Mouse (Mus musculus) cerebellum, adult (tissue): ENCODE measurements around the gene Sema7a.

Source experiments
- ATAC-seq: cut with Nextera tagmentation; 2 replicates; pipeline ENCODE4 v1.9.2; 2017; ENCODE audit warnings: mild to moderate bottlenecking, moderate library complexity, mixed read lengths; ENCODE audit not compliant: insufficient number of reproducible peaks, low FRiP score, low TSS enrichment

Sema7a gene

DNA sequence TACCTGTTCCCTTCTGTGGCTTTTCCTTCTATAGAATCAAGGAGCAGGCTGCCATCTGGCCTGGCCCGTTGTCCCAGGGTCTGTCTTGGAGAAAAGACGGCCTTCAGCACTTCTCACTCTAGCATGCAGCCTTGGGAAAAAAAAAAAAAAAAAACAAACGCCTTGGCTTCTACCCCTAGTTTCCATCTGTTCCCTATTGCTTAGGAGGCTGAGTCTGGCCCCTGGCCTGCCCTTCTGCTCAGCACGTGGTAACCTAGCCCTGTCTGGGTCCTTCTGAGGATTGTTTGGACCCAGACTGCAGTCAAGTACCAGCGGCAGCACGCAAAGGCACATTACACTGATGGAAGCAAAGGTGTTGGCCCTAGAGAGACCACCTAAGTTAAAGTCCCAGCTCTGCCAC is 2.3 kb upstream of the Sema7a start:
- peak; percentile 32; the same call in 1 of the 2 replicates for ATAC-seq

DNA sequence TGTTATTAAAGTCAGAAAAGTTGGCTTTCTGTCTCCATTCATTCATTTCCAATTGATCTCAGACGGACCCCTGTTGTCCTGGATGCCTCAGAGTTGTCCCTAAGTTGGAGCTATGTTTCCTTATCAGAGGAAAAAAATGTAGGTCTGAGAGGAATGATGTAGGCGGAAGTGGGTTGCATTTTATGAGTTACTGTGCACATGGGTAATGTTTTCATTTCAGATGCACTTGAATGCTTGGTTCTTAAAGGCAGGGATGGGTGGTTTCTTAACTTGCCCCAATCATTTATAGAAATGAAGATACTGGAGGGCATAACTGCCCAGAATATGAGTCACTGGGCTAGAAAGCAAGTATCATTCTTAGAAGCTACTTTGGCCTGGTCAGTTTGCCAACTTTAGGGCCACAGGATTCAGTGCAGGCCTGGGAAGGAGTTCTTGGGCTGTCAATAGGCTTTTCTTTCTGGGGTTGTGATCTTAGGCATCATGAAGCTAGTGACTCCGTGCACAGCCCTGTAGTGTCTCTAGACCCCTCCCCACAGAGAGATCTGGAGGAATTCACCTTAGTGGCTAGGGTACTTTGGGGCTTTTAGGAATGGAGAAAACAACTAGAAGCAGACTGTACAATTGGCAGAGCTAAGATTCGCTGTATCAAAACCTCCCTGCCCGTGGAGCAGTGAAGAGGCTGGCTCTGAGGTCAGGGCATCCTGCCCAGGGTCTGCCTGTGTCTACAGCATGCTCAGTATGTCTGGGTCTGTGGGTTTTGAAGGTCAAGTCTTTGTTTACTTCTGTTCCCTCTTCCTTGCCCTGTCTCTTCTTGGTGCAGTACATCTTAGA is 1.5 kb upstream of the Sema7a start:
- no peak for ATAC-seq

DNA sequence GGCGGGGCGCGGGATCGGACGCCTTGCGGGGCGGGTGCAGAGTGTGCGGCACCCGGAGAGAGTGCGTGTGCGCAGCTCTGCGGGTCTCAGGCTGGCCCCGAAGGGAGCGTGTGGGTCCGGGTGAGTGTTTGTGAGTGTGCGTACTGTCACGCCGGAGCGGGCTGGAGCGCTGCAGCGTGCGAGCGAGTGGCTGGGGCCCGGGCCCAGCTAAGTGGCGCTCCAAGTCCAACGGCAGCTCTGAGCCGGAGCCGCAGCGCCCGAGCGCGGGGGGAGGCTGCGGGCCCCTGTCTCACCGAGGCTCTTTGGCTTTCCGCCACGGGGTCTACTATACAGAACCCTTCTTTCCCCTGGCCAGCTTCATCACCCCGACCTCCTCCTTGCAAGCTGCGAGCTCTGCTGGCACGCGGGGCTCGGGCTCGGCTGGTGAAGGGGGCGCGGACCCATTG is 460 bp downstream of the Sema7a start:
- peak; percentile 3; the same call in 1 of the 2 replicates for ATAC-seq

DNA sequence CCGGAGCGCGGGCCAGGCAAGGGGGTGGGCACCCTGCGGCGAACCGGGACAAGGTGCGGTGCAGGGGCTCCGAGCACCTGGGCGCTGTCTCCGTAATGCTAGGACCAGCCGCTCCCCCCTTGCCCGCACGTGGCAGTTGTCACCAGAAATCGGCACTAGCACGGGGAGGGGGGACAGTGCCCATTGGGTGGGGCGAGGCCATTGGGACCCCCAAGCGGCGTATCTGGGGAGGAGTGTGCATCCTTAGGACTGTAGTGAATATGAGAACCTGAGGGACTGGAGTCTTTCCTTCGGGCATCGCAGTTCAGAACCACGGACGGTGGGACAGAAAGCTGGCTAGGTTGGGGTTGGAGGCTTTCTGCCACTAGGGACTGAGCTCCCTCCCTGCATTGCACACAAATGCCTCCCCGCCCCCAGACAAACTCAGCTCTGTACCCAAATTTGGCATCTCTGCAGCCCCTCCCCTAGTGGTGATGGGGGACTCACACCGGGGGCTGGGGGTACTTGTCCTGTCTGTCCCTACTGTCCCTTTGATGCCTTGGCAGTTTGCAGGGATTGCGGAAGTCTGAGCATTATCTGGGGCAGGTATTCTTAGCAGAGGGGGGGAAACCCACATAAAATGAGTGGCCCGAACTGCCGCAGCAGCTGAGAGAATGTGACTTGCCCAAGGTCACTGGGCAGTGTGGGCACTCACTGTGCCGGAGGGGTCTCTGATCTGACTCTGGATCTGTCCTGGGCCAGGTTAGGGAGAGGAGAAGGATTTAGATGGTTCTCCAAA is 1.1 kb downstream of the Sema7a start:
- no peak for ATAC-seq

DNA sequence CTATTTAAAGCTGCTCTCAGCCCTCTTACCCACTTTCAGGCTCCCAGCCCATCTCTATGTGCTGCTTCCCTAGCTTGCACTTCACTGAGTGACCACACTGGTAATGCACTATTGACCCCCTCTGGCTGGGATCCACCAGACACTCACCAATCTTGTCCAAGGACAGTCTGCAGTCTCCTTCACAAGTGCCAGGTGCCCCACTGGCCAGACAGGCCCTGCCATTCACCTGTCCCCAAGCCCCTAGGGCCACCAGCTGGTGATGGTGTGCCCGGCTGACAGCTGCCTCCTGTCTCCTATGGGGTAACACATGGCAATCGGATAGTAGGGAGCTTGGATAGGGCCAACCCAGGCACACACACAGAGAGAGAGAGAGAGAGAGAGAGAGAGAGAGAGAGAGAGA is 2.1 kb downstream of the Sema7a start:
- peak; percentile 46; the same call in 1 of the 2 replicates for ATAC-seq

DNA sequence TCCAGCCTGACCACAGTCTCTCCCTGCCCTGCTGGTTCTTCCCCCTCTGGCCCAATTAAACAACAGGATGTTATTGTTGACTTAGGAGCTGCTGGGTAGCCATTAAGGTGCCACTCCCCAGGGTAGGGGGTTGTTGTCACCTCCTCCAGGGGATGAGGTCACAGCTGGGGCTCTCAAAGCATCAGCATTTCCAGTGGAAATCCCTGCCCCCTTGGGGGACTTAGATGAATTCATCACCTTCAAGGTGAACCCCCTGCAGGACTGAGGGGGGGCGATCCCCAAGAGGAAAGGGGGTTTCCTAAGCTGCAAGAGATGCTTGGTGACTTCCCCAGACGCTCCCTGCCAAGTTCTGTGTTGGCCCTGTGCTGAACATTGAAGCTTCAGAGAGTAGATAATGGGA is 3.2 kb downstream of the Sema7a start:
- no peak for ATAC-seq

DNA sequence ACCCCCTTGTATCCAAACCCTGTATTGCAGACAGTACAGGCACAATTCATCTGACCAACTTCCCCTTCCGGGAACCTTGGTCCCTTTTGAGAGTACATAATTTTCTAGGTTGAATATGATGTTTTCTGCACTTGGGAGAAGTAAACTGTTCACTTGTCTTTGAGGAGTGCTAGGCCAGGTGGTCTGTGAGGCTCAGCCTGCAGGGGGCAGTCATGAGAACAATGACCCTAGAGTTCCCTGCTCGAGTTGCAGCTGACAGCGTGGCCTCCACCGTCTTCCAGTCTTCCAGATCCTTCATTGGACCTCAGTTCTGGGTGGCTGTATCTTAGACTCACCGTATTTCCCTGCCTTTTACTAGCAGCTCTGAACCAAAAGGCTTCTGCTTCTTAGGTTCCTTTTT is 4.7 kb downstream of the Sema7a start:
- ATAC-seq = no peak

DNA sequence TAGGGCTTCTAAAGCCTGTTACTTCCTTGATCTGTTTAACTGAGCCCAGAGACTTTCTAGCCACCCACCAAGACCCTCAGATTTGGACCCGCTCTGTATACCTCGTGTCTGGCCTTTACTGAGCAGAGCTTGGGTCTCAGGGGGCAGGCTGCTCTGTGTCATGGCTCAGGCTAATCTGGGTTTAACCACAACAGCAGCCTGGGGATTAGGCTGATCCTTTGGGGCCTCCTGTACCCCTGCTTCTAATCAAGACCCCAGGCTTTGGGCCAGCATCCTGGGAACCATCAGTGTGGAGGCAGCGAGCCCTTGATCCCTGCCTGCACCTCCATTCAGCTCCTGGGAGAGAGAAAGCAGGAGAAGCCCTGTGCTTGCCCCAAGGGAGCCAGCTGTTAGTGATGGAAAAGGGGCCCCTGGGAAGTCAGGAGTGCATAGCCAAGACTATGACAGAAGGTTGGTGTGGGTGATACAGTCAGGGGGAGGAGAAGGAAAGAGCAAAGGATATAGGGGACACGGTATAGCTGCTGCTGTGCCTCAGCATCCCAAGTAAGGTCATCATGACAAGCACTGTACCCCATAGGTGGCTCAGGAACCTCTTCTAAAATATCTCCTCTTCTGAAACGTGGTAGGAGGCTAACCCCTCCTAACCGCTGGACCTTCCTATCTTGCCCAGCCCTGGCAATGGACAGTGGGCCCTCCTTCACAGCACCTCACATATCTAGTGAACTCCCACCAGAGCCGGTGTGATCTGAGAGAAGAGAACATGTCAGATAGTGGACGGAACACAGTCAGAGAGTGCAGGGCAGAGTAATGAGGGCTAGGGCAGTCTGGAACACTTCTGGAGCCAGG is 6.1 kb downstream of the Sema7a start:
- no peak for ATAC-seq

DNA sequence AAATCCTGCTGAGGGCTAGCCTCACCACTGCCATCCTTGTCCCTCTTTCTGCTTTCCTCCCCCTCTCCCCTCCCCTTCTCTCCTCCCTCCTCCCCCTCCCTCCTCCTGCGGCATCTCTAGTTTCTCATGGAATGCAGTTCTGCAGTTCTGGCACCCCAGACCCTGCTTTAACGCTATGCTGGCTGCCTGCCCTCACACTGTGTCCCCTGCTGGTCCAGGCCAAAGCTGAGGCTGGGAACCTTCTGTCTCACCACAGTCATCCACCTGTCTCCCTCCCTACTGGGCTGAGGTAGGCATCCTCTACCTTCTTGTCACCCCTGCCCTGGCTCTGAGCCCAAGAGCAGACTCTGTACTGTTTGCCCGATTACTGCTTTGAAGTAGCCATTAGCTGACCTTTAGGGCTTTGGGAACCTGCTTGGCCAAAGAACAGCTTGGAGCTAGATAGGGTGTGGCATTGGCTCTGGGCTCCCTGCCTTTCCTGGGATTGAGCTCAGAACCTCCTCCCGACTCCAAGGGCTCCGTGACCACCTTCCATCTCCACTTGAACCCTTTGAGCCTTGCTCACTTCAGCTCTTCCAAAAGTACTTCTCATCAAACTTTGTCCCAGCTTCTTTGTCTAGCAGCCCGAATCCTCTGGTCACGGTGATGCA is 7.6 kb downstream of the Sema7a start:
- ATAC-seq = peak; percentile 47; the same call in 1 of the 2 replicates

DNA sequence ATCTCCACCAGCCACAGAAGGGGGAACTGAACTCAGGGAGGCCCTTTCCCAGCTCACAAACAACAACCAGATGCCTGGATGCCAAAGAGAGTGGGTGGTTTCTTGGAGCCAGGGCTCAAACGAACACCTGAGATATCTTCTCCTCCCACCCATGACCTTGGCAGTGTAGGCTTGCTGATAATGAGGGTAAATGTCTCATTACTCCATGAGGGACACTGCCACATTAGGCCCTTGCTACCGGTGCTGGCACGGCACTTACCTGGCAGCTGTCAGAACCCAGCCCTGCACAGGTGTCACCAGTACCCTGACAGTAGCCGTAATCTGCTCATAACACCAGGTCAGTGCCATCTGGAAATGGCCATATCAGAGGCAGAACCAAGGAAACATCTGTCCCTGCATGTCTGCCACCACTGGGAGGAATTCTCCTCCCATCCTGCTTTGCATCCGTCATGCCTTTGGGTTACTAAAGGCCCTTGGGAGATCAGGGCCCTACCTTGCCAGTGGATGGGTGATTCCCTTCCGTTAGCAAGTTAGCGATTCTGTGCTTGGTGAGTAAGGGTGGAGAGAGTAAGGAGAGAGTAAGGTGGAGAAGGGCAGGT is 8.5 kb downstream of the Sema7a start:
- ATAC-seq = no peak

DNA sequence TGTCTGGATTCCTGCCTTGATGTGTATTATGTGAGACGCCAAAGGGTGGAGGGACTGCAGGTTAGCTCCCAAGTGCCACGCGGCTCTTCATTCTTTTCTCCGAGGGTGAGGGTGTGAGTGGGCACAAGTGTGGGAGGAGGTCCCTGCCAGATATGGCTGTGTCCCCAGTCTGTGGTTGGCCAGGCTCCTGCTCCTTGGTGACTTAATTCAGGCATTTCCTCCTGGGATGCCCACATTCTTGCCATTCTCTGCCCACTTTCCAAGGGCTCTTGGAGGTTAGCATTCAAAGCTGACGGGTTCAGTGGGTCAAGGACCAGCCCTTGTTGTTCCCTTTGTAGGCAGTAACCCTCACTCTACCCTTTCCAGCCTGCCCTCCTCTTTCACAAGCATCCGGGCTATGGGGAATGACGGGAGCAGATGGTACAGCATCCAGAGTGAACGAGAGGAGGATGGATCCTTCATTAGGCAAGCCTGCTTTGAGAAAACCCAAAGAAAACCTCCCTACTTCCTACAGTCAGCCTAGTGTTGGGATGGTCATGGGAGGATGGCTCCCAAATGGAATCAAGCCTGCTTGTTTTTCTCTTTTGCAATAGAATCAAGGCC is 9.3 kb downstream of the Sema7a start:
- ATAC-seq = no peak

DNA sequence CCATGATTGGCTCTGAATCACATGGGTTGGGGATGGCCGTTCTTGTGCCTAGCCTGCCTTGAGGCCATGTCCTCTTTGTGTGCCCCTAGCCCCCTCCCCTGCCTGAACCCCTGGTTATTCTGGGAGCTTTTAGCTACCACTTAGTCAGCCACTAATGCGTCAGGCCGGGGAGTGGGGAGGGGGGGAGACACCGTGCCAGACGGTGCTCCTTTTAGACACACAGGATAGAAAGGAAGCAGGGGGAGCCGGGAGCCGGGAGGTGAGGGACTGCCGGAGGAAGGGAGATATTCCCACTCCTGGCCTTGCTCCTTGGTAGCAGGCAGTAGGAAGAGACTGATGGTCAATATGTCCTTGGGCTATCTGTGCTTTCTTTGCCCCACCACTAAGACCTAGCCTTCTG is 10.0 kb downstream of the Sema7a start:
- ATAC-seq = no peak

DNA sequence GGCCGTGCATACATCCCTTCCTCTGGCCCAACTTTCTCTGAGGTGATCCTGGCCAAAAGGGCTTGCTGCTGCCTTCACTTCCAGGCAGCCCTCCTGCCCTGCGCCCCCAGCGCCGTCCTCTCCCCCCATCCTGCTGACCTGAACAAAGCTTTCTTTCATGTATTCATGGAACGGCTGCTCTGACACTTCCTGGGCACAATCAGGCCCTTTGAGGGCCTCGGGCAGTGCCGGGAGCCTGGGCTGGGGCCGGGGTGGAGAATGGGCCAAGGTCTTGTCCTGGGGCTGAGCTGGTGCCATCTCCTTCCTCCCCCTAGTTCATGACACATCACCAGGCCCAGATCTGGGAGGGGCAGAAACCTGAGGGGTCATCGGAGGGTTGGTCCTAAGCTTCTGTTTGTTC is 10.6 kb downstream of the Sema7a start:
- ATAC-seq = no peak

DNA sequence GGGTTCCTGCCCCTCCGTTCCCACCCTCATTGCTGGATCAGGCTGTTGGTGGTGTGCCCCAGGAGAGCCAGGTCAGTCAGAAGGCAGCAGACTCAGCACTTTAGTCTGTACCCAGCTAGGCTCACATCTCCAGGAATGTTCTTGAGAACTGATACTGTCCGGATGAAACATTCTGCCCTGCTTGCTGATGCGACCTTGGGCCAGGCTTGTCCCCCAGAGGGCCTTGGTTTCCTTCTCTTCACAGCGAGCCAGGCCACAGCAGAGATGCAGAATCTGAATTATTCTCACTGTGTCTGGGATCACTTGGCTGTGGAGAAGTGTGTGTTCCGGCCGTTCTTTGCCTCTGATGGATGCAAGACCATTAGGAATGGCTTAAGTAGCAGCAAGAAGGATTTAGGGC is 12.1 kb downstream of the Sema7a start:
- no peak for ATAC-seq

DNA sequence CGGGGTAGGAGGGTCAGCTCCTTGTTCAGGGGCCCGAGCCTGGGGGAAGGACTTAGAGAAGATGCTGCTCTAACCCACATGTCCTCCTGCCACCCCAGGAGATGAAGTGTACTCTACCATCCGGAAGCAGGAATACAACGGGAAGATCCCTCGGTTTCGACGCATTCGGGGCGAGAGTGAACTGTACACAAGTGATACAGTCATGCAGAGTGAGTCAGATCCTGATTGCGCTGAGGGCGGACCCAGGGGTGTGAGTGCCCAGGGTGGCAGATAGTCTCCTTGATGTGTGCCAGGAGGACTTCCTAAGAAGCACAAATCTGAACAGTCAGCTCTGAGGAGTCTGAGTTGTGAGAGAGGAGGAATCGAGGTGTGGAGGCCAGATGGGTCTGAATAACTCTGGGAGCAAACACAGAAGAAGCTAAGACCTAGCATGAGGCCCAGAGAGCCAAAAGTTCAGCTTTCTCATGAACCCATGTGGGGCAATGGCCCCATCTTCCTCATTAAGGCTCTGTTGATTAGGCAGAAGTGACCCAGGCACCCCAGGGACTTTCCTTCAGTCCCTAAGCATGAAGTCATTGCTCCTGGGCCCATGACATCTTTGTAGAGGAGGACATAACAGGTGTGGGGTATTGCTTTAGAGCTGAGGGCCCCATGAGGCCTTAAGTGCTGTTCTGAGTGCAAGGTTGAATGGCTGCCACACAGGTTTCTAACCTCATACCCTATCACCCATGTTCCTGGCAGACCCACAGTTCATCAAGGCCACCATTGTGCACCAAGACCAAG is 15.2 kb downstream of the Sema7a start:
- ATAC-seq = no peak

DNA sequence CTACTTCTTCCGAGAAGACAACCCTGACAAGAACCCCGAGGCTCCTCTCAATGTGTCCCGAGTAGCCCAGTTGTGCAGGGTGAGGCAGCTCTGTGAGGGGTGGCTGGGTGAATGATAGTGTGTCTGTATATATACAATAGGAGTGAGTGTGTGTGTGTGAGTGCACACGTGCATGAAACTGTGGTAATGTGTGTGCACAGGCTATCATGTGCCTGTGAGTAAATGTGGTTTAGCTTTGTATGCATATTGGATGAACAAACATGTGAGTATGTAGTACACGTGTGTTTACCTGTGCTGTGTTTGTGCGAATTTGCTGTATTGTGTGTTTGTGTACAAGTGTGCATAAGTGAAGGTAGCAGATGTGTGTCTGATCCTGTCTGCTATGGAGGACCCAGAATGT is 15.9 kb downstream of the Sema7a start:
- ATAC-seq = no peak

DNA sequence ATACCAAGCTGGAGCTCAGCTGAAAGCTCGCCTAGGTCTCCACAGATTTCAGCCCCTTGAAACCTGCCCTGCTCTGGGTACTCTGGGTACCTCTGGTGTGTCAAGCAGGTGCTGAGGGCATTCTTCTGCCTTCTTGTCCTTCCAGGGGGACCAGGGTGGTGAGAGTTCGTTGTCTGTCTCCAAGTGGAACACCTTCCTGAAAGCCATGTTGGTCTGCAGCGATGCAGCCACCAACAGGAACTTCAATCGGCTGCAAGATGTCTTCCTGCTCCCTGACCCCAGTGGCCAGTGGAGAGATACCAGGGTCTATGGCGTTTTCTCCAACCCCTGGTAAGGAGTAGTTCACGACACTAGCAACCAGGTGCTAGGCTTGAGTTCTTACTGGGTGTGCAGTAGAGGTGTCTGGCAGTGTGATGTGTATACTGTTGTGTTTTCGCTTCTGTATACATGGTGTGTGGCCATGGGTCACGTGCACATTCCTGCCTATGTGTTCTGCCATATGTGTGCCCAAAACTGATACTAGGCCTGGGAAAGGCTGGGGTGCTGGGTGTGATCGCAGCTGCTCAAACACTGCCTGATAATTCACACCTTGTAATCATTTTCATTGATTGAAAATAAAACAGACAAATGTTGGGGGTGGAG is 16.4 kb downstream of the Sema7a start:
- no peak for ATAC-seq

DNA sequence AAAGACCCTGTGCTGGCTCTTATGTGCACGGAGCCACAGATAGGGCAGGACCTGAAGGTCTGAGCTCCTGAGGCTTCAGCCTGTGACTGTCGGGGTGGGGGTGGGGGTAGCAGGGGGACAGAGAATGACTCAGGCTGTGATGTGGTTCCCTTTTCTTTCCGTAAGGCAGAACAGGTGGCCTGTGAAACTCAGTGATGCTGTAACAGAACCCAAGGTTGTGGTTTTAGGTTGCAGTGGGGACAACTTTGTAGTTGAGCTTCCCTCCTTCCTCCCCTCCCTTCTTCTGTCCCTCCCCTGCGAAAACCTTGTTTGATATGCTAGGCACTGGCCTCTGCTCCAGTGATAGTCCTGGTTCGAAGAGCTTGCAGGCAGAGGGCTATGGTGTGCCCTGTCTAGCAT is 16.9 kb downstream of the Sema7a start:
- no peak for ATAC-seq
